15 mouse cellular contexts compared by ENCODE assay signal in the genomic region with DNA sequence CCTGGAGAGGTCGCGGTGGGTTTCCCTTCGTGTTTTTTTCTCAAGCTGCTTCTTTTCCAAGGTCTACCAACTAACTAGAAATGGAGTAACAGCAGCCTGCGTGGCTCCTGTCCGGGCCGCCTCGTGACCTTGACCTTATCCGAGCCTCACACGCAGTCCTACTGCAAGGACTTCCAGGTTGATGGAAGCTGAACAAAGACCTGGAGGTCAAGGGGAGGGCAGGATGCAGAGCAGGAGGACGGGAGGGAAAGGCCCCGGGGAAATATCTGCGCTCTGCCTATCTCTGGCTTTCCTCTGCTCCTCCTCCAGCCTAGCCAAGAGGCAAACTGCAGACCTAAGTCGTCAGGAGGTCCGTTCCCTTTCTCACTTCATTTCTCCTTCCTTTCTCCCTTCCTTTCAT. TPM values are rescaled to one million over a fixed set of nuclear protein-coding genes. Genes with fewer than 3 reads are reported as not detected.
DNase-seq lines count a peak whose midpoint lies in the region; ATAC-seq and TF ChIP-seq lines count a peak whose summit lies in the region.
"Had no signal": no experiment of that assay in that cellular context is flagged by ENCODE, and none has a peak within 500 bp of the region (broad histone marks: within the 10 kb centered on the region; RNA-seq: fewer than 3 reads in every experiment).

No protein-coding gene starts in this region.

- peak overlapping the region; percentile 53 for H3K4me2 ChIP-seq in heart, embryonic 13.5 days
- H3K4me2 ChIP-seq in liver, embryonic 11.5 days, result peak overlapping the region; percentile 17; the same call in 1 of the 2 replicates
- H3K4me2 ChIP-seq in limb, embryonic 13.5 days (replicated peaks), result peak overlapping the region; percentile 46
- no peak overlapping the region for H3K4me2 ChIP-seq in forebrain, postnatal 0 days (ENCODE audit: low read depth)
- H3K4me2 ChIP-seq: forebrain, embryonic 15.5 days; lung, embryonic 14.5 days; midbrain, embryonic 11.5 days had no signal

- no peak for ATAC-seq in heart, embryonic 13.5 days (ENCODE audit: extremely low read depth, insufficient number of reproducible peaks, low FRiP score, low TSS enrichment)
- ATAC-seq in liver, embryonic 11.5 days (replicated peaks; ENCODE audit: low FRiP score), result no peak
- no peak for ATAC-seq in limb, embryonic 13.5 days (ENCODE audit: low FRiP score, low read depth)
- ATAC-seq in forebrain, postnatal 0 days, result no peak
- ATAC-seq: forebrain, embryonic 15.5 days had no signal

- H3K4me1 ChIP-seq in heart, embryonic 13.5 days, result peaks cover 8% of the 10 kb centered on the region; the same call in 1 of the 2 replicates
- H3K4me1 ChIP-seq in liver, embryonic 11.5 days (replicated peaks; ENCODE audit: control insufficient read depth, insufficient read depth, low read length), result no peaks in the 10 kb centered on the region
- peaks cover 19% of the 10 kb centered on the region for H3K4me1 ChIP-seq in limb, embryonic 13.5 days
- H3K4me1 ChIP-seq in forebrain, postnatal 0 days (ENCODE audit: insufficient read depth), result no peaks in the 10 kb centered on the region
- H3K4me1 ChIP-seq: forebrain, embryonic 15.5 days had no signal

- WGBS in heart, embryonic 13.5 days, result 11% methylated on average over 14 of the region's 14 CpGs
- WGBS in liver, embryonic 11.5 days, result 17% methylated on average over 14 of the region's 14 CpGs
- 17% methylated on average over 14 of the region's 14 CpGs for WGBS in limb, embryonic 13.5 days
- WGBS in forebrain, postnatal 0 days, result 32% methylated on average over 14 of the region's 14 CpGs

- H3K27ac ChIP-seq in heart, embryonic 13.5 days (replicated peaks), result no peak overlapping the region
- no peak overlapping the region for H3K27ac ChIP-seq in liver, embryonic 11.5 days (ENCODE audit: low read depth, low read length)
- no peak overlapping the region for H3K27ac ChIP-seq in limb, embryonic 13.5 days
- no peak overlapping the region for H3K27ac ChIP-seq in forebrain, postnatal 0 days (ENCODE audit: low read depth, low read length)
- H3K27ac ChIP-seq: forebrain, embryonic 15.5 days had no signal

- no peaks in the 10 kb centered on the region for H3K9me3 ChIP-seq in heart, embryonic 13.5 days
- H3K9me3 ChIP-seq in liver, embryonic 11.5 days (ENCODE audit: control insufficient read depth, low read length), result no peaks in the 10 kb centered on the region
- H3K9me3 ChIP-seq in limb, embryonic 13.5 days, result no peaks in the 10 kb centered on the region
- H3K9me3 ChIP-seq in forebrain, postnatal 0 days (ENCODE audit: low read length), result no peaks in the 10 kb centered on the region
- H3K9me3 ChIP-seq: forebrain, embryonic 15.5 days had no signal

- intact Hi-C loops in heart, postnatal 14 days (cut with DNase I), result no loop called here

- DNase-seq in heart, postnatal 14 days, result no peak
- DNase-seq in liver, embryonic 11.5 days (ENCODE audit: low spot score), result no peak
- no peak for DNase-seq in liver
- peak; percentile 39 for DNase-seq in embryo, embryonic 11 days
- DNase-seq in forebrain, postnatal 0 days, result no peak
- DNase-seq in kidney, adult 8-10 months, result no peak
- DNase-seq: kidney, postnatal 4 days; lung, embryonic 14.5 days had no signal

- peak overlapping the region; percentile 21 for H3K4me3 ChIP-seq in heart, embryonic 13.5 days
- no peak overlapping the region for H3K4me3 ChIP-seq in liver, embryonic 11.5 days (ENCODE audit: low read depth, low read length)
- H3K4me3 ChIP-seq in limb, embryonic 13.5 days, result peak overlapping the region; percentile 10; the same call in 1 of the 2 replicates
- H3K4me3 ChIP-seq in forebrain, postnatal 0 days (ENCODE audit: low read depth, low read length), result no peak overlapping the region
- H3K4me3 ChIP-seq: forebrain, embryonic 15.5 days had no signal

- peak overlapping the region; percentile 8; the same call in 1 of the 2 replicates for H3K9ac ChIP-seq in heart, embryonic 13.5 days
- H3K9ac ChIP-seq in liver, embryonic 11.5 days (ENCODE audit: low read depth, low read length), result no peak overlapping the region
- peak overlapping the region; percentile 45; the same call in 1 of the 2 replicates for H3K9ac ChIP-seq in limb, embryonic 13.5 days
- H3K9ac ChIP-seq in forebrain, postnatal 0 days, result no peak overlapping the region
- H3K9ac ChIP-seq: forebrain, embryonic 15.5 days; lung, embryonic 14.5 days had no signal

- H3K36me3 ChIP-seq in heart, embryonic 13.5 days, result no peaks in the 10 kb centered on the region
- H3K36me3 ChIP-seq in liver, embryonic 11.5 days (ENCODE audit: control insufficient read depth, insufficient read depth, low read length), result no peaks in the 10 kb centered on the region
- no peaks in the 10 kb centered on the region for H3K36me3 ChIP-seq in limb, embryonic 13.5 days
- H3K36me3 ChIP-seq in forebrain, postnatal 0 days (ENCODE audit: insufficient read depth), result no peaks in the 10 kb centered on the region
- H3K36me3 ChIP-seq: forebrain, embryonic 15.5 days had no signal

- H3K27me3 ChIP-seq in heart, embryonic 13.5 days (replicated peaks), result peaks cover 40% of the 10 kb centered on the region
- H3K27me3 ChIP-seq in liver, embryonic 11.5 days (replicated peaks; ENCODE audit: control insufficient read depth, insufficient read depth, low read length), result peaks cover 23% of the 10 kb centered on the region
- peaks cover 30% of the 10 kb centered on the region for H3K27me3 ChIP-seq in limb, embryonic 13.5 days
- H3K27me3 ChIP-seq in forebrain, postnatal 0 days (ENCODE audit: insufficient read depth, low read length), result no peaks in the 10 kb centered on the region

- no peak for TF ChIP-seq CTCF in forebrain, postnatal 0 days (IDR thresholded peaks at IDR 0.05; ENCODE audit: low read depth)

RNA-seq across cellular contexts. Expression of a gene that starts 18.9 kb away (rescaled TPM):
- 0.16 TPM in 1 of 2 replicates, not detected in the other for polyA plus RNA-seq in heart, embryonic 13.5 days (2015; fragmentation: Nextera tagmentation; extraction: Ambion mirVana)
- total RNA-seq in heart, postnatal 14 days (2021), result not detected
- polyA plus RNA-seq in liver, embryonic 11.5 days (2014; fragmentation: Nextera tagmentation; extraction: Ambion mirVana), result 0.19 TPM in 1 of 2 replicates, not detected in the other
- 0.11 and 0.15 TPM in 2 replicates for polyA plus RNA-seq in limb, embryonic 13.5 days (2015; fragmentation: Nextera tagmentation; extraction: Ambion mirVana)
- not detected in 2 replicates for total RNA-seq in forebrain, postnatal 0 days (2014; rRNA removed)
- not detected in 2 replicates for polyA plus RNA-seq in forebrain, postnatal 0 days (2015; fragmentation: Nextera tagmentation; extraction: Ambion mirVana)
- total RNA-seq: gastrocnemius, postnatal 4 days had no signal
- polyA plus RNA-seq: cortical plate, adult 2 months; lung, embryonic 14.5 days; midbrain, embryonic 11.5 days; urinary bladder, adult 2 months had no signal

Comparison
In these comparisons a context has a peak if more than half of its experiments do, and no peak if none do; other contexts are left out.
1. H3K4me3 ChIP-seq: peak in heart, embryonic 13.5 days (single experiment) and limb, embryonic 13.5 days (single experiment); none in liver, embryonic 11.5 days (single experiment) and forebrain, postnatal 0 days (single experiment).
2. H3K9ac ChIP-seq: peak in heart, embryonic 13.5 days (single experiment) and limb, embryonic 13.5 days (single experiment); none in liver, embryonic 11.5 days (single experiment) and forebrain, postnatal 0 days (single experiment).